Mouse (Mus musculus): ENCODE results near the gene Gcn1l1.
A peak's percentile ranks its signal among the peaks of the same experiment; 100 is the strongest.

The Gcn1l1 gene

DNA sequence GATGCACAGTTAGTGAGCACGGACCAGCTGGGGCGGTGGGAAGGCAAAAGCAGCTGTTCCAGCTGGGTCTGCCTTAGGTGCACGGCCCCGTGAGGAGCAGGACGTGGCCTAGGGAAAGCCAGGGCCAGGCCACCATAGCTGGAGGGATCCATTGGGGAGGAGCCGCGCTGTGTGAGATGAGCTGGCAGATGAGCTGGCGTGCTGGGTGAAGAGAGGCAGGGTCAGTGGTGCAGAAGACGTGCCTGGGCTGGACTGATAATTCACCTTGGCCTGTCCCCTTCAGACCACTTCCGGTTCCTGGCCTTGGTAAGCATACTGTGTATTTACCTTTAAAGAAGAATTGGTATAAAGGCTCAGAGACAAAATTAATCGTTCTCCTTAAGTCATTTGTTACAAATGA is 46.5 kb downstream of the Gcn1l1 start:
- no peak for DNase-seq (ENCODE audit: low spot score in 2 of 2)

DNA sequence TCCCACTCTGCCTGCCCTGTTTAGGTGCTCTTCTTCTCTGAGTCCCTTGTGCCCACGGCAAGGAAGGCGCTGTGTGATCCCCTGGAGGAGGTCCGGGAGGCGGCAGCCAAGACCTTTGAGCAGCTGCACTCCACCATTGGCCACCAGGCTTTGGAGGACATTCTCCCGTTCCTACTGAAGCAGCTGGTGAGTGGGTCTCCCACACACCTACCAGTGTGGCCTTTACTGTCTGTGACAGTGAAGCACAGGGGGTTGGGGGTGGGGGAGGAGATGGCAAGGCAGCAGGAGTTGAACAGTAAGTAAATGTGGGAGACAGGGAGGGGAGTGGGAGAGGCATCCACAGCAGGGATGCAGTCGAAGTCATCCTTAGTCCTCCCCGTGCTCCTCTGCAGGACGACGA is 48.3 kb downstream of the Gcn1l1 start:
- peak in 1 of 2 experiments; percentile 29 for DNase-seq (ENCODE audit: low spot score in 2 of 2)

DNA sequence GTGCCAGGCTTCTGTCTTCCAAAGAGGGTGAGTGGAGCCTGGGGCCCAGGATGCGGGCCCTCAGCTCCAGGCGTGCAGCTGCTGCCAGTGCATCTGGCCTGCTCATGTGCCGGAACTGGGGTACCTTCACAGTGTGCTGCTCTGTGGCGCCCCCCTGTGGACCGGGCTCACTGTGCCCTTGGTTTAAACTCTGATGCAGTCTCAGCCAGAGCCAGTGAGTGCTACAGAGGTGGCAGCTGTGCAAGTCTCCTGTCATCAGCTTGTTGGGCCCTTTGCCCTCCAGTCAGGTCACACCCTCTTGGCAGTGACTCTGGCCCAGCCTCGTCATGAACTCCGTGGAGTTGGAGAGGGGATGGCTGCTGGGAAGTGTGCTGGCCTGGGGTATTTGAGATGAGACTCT is 49.9 kb downstream of the Gcn1l1 start:
- no peak for DNase-seq (ENCODE audit: low spot score in 2 of 2)

DNA sequence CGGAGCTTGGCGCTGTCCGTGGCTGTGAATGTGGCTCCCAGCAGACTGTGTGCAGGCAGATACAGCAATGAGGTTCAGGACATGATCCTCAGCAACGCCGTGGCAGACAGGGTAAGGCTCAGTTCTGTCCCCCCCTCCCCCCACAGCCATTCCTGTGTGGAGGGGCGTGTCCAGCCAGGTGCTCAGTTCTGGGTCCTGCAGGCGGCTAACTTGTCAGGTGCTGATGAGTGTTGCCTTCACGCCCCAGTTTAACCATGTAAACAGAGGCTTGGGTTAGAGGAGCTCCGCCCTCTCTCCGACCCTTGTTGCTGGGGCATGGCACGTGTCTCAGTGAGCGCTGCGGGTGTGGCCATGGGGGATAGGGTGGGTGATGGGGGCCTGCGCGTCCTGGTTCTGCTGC is 54.6 kb downstream of the Gcn1l1 start:
- DNase-seq (ENCODE audit: low spot score in 2 of 2): no peak

DNA sequence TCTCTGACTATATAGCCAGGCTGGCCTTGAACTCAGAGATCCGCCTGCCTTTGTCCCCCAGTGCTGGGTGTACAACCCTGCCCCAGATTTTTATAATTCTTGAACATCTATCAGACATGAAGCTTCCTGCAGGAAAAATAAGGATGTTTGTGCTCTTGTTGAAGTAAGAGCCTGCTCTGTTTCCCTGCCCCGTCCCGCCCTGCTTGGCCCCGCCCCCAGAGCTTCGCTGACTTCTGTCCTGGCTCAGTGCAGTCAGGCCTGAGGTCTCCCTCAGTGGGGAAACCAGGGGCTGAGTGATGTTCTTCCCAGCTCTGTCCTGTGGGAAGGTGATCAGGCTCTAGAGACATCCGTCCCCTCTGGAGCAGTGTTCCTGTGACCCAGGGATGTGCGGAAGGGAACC is 57.6 kb downstream of the Gcn1l1 start:
- DNase-seq (ENCODE audit: low spot score in 2 of 2): no peak

DNA sequence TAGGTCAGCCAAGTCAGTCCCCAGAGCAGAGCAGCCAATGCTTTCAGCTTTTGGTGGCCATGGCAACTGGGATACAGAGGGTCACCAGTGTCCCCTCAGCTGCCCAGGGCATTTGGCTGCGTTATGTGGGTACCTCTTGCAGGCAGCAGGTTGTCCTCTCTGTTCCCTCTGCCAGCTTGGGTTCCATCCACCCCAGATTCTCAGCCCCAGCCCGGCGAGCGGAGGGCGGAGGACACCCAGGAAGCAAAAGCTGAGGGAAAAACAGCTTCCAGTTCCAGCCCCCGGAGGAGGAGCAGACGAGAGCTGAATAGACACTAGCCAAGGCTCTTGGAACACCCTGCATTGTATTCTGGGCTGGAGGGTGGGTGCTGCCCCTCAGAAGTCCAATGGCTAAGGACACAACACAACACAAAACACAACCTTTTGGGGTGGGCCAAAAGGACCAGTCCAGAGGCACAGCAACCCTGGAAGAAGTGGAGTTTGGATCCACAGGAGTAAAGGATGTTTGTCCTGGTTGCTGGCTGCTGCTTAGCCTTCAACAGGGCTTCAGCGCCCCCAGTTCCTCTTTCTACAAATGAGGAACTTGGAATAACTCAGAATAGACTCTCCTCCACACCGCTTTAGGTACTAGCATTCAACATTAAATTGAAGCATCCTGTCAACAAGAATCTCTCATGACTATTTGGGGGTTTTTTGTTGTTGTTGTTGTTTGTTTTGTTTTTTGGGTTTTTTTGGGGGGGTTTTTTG is 58.8 kb downstream of the Gcn1l1 start:
- DNase-seq (ENCODE audit: low spot score in 2 of 2): peak in 1 of 2 experiments; percentile 48

DNA sequence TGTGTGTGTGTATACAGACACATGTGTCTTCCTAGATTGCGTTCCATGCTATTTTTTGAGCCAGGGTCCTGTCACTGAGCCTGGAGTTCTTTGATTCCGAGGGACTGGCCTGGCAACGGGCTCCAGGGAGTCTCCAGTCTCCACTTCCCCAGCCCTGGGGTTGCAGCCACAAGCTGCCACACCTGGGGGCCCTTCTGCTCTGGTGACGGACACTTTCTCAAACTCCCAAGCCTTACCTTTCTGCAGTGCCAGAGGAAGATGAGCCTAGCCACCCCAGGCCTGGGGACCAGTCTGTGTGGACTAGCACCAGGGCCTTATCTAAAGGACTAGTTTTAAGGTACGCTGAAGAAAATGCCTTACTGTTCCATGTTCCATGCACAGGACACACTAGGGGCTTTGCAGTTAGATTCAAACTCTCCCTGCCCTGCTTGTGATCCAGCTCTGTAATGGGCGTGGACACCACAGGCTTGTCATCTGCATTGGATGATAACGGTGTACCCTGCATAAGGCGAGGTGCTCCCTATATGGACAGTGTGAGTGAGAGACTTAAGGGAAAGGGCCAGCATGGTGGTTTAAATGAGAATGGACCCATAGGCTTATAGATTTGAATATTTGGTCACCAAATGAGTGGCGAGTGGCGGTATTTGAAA is 61.3 kb downstream of the Gcn1l1 start:
- no peak for DNase-seq (ENCODE audit: low spot score in 2 of 2)

DNA sequence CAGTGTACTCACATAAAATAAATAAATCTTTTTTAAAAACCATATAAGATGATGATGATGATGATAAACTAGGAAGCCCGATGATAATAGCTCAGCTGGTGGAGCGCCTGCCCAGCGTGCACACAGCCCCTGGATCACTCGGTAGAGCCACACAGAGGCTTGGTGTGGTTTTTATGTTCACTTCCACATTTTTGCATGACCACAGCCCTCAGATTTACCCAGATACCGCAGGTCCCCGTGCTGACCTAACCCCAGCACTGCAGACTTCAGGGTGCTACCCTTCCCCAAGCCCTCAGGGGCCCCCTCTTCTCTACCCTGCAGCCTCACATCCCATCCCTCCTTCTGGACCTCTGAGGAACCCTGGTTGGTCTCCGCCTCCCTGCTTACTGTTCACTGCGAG is 63.0 kb downstream of the Gcn1l1 start:
- no peak for DNase-seq (ENCODE audit: low spot score in 2 of 2)

DNA sequence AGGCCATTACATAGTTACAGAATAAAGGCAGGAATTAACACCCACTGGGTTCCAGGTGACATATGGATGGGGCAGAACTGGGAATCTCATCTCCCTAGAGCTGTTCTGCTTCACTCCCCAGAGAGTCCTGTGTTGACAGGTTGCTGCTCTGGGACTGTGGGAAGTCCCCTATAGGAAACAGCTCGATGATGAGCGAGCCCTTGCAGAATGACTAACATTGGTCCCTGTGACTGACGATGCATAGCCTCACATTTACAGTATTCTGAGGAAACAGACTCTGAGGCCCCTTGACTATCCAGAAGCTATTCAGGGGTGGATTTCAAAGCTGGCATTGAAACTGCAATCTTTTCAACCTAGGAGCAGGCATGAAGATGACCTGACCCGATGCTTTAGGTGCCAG is 64.6 kb downstream of the Gcn1l1 start:
- DNase-seq (ENCODE audit: low spot score in 2 of 2): no peak

DNA sequence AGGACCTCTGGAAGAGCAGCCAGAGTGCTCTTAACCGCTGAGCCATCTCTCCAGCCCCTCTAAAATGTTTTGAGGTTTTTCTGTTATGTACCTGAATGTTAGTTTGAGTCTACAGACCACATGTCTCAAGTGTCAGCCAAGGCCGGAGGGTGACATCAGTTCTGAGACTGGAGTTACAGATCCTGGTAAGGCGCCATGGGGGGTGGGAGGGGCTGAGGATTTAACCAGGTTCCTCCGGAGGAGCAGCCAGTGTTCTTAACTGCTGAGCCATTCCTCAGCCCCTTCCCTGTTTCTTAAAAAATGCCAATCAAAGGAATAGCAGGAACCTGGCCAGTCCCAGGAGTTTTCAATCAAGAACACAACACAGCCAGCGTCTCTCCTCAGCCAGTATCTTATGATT is 65.2 kb downstream of the Gcn1l1 start:
- DNase-seq (ENCODE audit: low spot score in 2 of 2): no peak

DNA sequence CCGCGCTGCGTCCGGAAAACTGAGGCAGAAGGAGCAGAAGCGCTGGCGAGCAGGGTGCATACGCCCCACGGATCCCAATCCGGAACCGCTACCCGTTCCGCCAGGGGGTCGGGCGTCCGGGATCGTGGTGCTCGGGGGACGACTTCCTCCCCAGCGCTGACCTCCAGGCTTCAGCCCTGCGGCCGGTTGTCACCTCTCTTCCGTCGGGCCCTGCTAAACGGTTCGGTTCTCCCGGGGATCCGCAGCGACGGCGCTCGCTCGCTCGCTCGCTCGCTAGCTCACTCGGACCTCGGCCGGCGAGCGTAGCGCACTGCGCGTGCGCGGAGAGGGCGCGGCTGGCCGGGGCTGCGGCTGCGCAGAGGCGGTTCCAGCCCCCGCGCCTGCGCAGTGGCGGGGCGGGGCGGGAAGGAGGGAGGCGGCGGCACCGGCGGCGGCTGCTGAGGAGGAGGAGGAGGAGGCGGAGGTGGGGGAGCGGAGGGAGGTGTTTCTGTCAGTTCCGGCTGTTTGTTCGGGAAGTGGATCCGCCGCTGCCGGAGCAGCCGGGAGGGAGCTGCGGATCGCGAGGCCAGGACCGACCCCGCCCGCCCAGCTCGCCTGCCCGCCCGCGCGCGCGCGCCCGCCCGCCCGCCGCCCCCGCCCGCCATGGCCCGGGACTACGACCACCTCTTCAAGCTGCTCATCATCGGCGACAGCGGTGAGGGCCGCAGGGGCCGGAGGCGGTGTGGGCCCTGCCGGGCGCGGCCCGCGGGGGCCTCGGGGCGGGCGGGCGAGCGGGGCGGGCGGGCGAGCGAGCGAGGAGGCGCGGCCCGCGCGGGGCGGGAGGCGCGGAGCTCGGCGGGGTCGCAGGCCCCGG is 66.7 kb downstream of the Gcn1l1 start, which contains the start of gene Rab35:
Rab35 (plus strand) TSS at position 404 of the 853 bp plus-strand sequence.
- DNase-seq (ENCODE audit: low spot score in 2 of 2): peak; percentile 72 to 87

DNA sequence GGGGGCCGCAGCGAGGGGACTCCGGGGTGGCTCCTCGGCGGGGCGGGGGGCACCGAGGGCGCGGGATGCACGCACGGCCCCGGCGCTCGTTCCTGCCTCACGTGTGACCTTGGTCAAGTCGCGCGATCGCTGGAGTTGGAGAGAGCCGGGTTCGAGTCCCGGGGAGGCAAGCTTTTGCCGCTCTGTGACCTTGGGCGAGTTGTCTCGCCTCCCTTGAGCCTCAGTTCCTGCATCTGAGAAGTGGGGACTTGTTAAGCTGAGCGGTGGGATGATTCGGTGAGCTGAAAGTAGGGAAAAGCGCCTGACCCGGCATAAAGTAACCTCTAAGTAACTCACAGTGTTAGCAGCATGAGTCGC is 67.3 kb downstream of the Gcn1l1 start:
- no peak for DNase-seq (ENCODE audit: low spot score in 2 of 2)

DNA sequence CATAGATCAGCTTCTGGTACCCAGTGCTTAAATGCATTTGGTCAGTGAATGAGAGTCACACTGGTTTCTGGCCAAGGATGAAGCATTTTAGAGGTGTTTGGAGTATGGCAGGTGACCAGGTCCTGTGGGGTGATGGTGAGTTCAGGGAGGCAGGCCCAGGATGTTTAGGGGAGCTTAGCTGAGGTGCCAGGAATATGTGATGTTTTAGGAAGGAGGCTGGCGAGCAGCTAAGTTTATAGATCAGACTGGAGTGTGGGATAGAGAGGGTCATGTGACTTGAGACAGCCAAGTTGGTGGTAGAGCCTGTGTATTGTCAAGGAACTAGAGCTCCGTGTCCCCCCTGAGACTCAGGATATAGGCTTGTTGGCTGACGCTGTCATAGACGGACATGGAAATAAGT is 68.0 kb downstream of the Gcn1l1 start:
- DNase-seq (ENCODE audit: low spot score in 2 of 2): no peak

DNA sequence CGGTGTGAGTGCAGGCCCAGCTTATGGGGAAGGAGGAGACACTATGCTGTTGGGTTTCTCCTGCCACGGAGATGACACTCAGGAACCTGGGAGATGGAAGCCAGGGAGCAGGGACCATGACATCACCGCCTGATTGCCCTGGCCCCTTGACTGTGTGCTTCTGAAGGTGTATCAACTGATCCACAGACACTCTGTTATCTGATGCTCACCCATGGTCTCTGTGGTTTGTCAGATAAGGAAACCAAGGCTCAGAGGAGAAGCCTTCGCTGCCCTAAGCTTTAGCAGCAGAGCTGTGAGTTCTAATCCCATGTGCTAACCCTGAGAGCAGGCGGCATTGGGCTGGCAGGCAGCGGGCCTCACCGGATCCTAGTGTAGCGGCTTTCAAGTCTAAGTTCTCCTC is 69.0 kb downstream of the Gcn1l1 start:
- DNase-seq (ENCODE audit: low spot score in 2 of 2): no peak

DNA sequence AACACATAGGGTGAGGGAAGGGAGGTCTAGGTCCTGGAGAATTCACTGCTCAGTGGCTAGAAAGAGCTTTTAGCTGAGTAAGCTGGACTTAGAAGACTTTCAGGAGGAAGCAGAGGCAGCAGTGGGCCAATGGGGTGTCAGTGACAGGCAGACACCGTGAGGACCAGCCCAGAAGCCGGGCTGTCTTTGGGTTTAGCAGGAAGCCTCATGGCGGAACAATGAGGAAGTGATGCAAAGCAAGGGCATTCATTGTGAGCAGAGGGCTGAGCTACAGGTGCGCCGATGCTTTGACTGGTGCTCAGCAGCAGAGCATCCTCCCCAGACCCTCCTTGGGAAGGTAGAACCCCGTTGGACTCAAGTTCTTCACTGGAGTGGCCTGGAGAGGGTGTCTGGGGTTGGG is 70.5 kb downstream of the Gcn1l1 start:
- no peak for DNase-seq (ENCODE audit: low spot score in 2 of 2)

DNA sequence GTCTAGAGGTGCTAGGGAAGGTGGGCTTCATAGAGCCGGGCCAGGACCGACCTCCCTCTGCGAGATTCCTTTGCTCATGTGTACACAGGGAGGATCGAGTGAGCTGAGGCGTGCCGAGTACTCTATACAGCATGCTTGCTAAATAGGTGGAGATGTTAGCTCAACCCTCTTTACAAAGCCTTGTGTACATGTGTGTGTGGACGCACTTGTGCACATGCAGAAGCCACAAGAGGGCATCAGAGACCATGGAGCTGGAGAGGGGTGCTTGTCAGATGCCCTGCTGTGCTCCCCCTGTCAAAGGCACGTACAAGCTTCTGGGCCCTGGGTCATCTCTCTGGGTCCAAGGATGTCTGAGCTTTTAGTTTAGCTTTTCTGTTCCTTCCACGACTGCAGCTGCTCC is 79.1 kb downstream of the Gcn1l1 start:
- no peak for DNase-seq (ENCODE audit: low spot score in 2 of 2)

DNA sequence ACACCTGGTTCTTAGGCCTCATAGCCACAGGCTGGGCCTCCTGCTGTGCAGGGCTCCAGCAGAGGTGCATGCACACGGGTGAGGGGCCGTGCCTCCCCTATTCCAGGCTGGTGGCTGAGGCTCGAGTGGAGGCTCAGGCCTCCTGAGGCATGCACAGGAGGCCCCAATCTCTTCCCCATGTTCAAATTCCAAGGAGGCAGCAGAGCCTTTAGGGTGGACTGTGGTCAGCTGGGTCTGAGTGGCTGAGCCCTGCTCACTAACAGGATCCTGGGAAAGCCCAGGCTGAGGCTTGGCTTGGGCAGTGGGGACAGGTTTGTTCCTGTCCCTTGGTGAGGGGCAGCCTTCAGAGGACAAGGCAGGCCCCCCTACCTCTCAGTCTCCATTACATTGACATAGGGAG is 83.8 kb downstream of the Gcn1l1 start:
- no peak for DNase-seq (ENCODE audit: low spot score in 2 of 2)

DNA sequence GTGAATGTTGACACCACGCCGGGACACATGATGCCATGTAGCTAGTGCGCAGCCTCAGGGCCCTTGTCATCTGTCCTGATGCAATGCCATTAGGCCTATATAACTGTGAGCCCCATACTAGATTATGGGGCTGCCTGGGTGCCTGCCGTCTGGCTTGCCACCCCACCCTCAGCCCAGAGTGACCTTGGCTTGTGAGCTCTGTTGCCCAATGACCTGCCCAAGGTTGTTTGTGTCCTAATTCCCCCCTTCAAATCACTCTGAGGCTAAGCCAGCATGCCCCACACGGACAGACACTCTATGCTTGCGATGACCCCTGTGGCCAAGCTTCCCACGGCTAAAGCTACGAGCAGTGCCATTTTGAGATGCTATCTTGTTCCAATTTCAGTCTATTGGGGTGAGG is 84.6 kb downstream of the Gcn1l1 start:
- DNase-seq (ENCODE audit: low spot score in 2 of 2): no peak

DNA sequence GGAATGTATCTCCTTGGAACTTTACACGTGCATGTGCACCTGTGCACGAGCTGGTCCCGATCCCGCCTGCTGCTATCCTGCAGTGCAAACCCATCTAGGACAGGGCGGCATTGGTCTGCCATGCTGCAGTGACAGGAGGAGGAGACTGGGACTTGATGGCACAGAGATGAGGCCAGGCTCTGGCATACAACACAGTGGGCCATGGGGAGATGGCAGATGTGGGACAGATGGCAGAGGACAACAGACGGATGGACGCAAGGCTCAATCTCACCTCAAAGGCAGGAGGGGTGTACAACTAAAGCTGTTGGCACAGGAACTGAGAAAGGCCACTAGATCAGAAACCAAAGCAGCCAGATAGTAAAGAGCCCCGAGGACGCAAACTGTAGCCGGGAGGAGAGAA is 85.8 kb downstream of the Gcn1l1 start:
- DNase-seq (ENCODE audit: low spot score in 2 of 2): no peak

DNA sequence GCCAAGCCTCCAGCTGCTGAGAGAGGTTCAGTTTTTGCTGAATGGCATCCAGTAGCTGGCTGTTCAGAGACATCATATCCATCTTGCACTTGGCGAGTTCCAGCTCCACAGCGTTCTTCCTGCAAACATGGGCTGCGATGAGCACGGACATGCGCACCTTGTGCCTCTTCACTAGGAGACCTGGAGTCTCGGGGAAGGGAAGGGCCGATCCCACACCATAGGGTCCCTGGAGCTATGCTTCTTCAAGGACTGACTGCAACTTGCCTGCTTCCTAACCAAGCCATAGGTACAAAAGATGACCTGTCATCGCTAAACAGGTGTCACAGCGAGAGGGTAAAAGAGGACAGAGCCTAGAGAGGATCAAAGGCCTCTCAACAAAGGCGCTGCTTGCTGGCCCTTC is 86.8 kb downstream of the Gcn1l1 start:
- no peak for DNase-seq (ENCODE audit: low spot score in 2 of 2)

DNA sequence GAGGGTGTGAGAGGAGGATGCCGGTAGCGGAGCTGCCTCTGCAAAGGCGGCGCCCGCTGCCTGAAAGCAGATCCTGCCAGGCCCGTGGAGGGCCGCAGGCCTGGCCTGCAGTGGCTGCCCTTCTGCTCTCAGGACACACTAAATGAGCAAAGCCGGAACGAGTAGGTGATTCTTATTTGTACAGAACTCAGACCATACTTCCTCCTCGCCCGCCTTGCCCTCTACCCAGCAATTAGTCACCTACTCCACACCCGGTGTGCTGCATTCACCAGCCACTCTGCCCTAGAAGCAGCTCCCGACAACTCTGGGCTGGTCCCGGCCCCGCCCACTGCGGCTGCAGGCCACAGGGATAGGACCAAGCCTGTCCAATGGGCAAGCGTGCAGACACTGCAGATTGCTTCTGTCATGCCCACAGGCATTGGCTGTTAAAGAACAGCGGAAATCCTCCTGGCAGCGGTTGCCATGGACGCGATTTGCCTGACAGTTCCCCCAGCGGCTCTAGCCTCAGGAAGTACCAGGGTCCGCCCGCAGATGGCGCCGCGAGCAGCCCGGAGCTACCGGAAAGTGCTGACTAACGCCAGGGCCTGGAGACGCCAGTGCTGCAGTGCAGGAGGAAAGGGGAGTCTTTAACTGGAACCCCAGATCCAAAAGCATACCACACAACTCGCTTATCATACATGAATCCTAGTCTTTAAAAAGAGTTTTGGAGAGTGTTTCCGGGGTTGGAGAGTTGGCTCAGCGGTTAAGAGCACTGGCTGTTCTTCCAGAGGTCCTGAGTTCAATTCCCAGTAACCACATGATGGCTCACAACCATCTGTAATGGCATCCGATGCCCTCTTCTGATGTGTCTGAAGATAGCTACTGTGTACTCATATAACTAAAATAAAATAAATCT is 87.9 kb downstream of the Gcn1l1 start:
- DNase-seq (ENCODE audit: low spot score in 2 of 2): peak; percentile 99 to 100

DNA sequence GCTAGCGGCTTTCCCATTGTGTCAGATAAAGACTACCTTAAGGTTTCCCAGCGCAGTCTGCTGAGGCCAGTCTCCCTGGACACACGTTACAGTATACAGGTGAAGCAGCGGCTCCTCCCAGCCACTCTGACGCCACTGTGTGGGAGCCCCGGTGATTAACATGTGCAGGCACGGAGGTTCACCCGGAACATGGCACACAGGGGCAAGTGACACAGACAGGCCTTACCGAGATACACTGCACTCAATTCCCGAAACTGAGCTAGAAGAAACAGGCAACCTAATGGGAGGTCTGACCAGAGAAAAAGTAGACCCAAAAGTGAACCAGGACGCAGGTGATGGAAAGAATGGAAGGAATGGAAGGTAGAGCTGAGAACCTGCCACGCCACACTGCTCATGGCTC is 88.7 kb downstream of the Gcn1l1 start:
- no peak for DNase-seq (ENCODE audit: low spot score in 2 of 2)

All from left cerebral cortex, adult 9 months (tissue).